Mouse (Mus musculus): ENCODE data around the gene Tmco2. TPM values are rescaled to one million over a fixed set of nuclear protein-coding genes. Genes with fewer than 3 reads are reported as not detected.

The Tmco2 gene
- polyA plus RNA-seq, 1 experiment from 2014 or later: not detected

DNA sequence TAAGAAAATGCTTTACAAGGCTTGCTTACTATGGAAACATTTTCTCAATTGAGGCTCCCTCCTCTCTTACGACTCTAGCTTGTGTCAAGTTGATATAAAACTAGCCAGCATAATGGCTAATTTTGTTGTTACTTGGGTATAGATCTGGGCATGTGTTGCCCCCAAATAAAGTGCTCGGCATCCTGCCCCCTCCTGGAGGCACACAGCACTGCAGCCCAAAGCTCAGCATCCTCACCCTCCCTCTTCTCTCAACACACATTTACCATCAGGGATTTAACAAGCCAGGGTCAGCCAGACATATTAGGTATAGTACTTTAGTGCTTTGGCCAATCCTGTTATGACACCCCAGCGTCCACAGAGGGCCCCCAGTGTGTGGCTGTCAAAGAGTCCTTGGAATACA lies 52.7 kb downstream of the Tmco2 start:
- ATAC-seq (replicated peaks; ENCODE audit: low FRiP score): no peak
- H3K4me3 ChIP-seq (replicated peaks): no peak overlapping the region
- no peak overlapping the region for H3K27ac ChIP-seq
- H3K9me3 ChIP-seq (replicated peaks): no peaks in the 10 kb centered on the region
- H3K27me3 ChIP-seq: peaks cover 24% of the 10 kb centered on the region
- H3K36me3 ChIP-seq: peaks cover 26% of the 10 kb centered on the region
- H3K4me2 ChIP-seq: no peak overlapping the region
- 52% methylated on average over 3 of the region's 3 CpGs for WGBS
- H3K4me1 ChIP-seq: peaks cover 11% of the 10 kb centered on the region; the same call in 1 of the 2 replicates
- no peak overlapping the region for H3K9ac ChIP-seq

Other genes with a start within 250 kb of the Tmco2 start
- 31.4 and 32.7 TPM in 2 replicates for gene Exo5, start 184.2 kb downstream of the Tmco2 start, polyA plus RNA-seq (2015; fragmentation: Nextera tagmentation; extraction: Ambion mirVana)
- 9.2 and 11.1 TPM in 2 replicates for gene Zfp69, start 157.5 kb downstream of the Tmco2 start, polyA plus RNA-seq (2015; fragmentation: Nextera tagmentation; extraction: Ambion mirVana)
- gene Smap2, start 92.0 kb downstream of the Tmco2 start, polyA plus RNA-seq (2015; fragmentation: Nextera tagmentation; extraction: Ambion mirVana): 14.4 and 15.4 TPM in 2 replicates
- gene Col9a2, start 69.8 kb downstream of the Tmco2 start, polyA plus RNA-seq (2015; fragmentation: Nextera tagmentation; extraction: Ambion mirVana): 3.9 and 6.0 TPM in 2 replicates
- 37.8 and 38.1 TPM in 2 replicates for gene Zmpste24, start 11.0 kb downstream of the Tmco2 start, polyA plus RNA-seq (2015; fragmentation: Nextera tagmentation; extraction: Ambion mirVana)
- gene Rlf, start 105.9 kb upstream of the Tmco2 start, polyA plus RNA-seq (2015; fragmentation: Nextera tagmentation; extraction: Ambion mirVana): 25.7 and 26.3 TPM in 2 replicates
- gene Gm12888, start 215.7 kb upstream of the Tmco2 start, polyA plus RNA-seq (2015; fragmentation: Nextera tagmentation; extraction: Ambion mirVana): not detected in 2 replicates